Mouse (Mus musculus) forebrain, embryonic 15.5 days (tissue): Measurements from ENCODE around the gene Slc35f5. TPM values are rescaled to one million over a fixed set of nuclear protein-coding genes. Genes with fewer than 3 reads are reported as not detected.
A peak's percentile ranks its signal among the peaks of the same experiment; 100 is the strongest.
"Not testable (repeated sequence)": the region's sequence is repeated elsewhere in the genome, so short reads cannot be mapped to it uniquely, and the experiment has no call there.

Experiments
- ATAC-seq: fragments of 200-750 bp; cut with Nextera tagmentation; replicated peaks from 2 replicates; pipeline ENCODE4 v1.8.0; 2017; ENCODE audit warnings: mild to moderate bottlenecking, moderate TSS enrichment, moderate library complexity
- H3K27ac ChIP-seq: fragments of 300-500 bp; sonication (generic); replicated peaks from 2 replicates; pipeline ENCODE4 v1.5.1; 2015; ENCODE audit warnings: mild to moderate bottlenecking, inconsistent platforms
- H3K27me3 ChIP-seq: fragments of 300-500 bp; sonication (generic); 2 replicates; pipeline ENCODE4 v1.6.1; 2015; ENCODE audit warnings: inconsistent platforms
- H3K36me3 ChIP-seq: fragments of 300-500 bp; sonication (generic); 2 replicates; pipeline ENCODE4 v1.6.1; 2015; ENCODE audit warnings: mild to moderate bottlenecking, inconsistent platforms
- H3K4me1 ChIP-seq: fragments of 300-500 bp; sonication (generic); 2 replicates; pipeline ENCODE4 v1.6.1; 2015; ENCODE audit warnings: inconsistent platforms
- H3K4me2 ChIP-seq: fragments of 300-500 bp; sonication (generic); replicated peaks from 2 replicates; pipeline ENCODE4 v1.6.1; 2015; ENCODE audit warnings: mild to moderate bottlenecking, inconsistent platforms
- H3K4me3 ChIP-seq: fragments of 300-500 bp; sonication (generic); 2 replicates; pipeline ENCODE4 v1.5.1; 2015; ENCODE audit warnings: mild to moderate bottlenecking, inconsistent platforms
- H3K9ac ChIP-seq: fragments of 300-500 bp; sonication (generic); replicated peaks from 2 replicates; pipeline ENCODE4 v1.6.1; 2015; ENCODE audit warnings: mild to moderate bottlenecking, inconsistent platforms
- H3K9me3 ChIP-seq: fragments of 300-500 bp; sonication (generic); 2 replicates; pipeline ENCODE4 v1.6.1; 2016; ENCODE audit warnings: inconsistent platforms
- WGBS: fragments of 180-500 bp; shearing (Covaris S2); methylation state at CpG from one replicate; pipeline ENCODE4 v1.1.7; 2015; ENCODE audit warnings: mixed read lengths; 5-methylcytosine and 5-hydroxymethylcytosine counted together
- polyA plus RNA-seq: library from polyadenylated mRNA; unstranded; fragments of >200 nt; fragmentation: Nextera tagmentation; extraction: Ambion mirVana; gene quantifications from 2 replicates; pipeline ENCODE4 v1.2.1, GENCODE M21; 2015

Gene Slc35f5
- polyA plus RNA-seq = 30.1 and 33.6 TPM in 2 replicates

DNA sequence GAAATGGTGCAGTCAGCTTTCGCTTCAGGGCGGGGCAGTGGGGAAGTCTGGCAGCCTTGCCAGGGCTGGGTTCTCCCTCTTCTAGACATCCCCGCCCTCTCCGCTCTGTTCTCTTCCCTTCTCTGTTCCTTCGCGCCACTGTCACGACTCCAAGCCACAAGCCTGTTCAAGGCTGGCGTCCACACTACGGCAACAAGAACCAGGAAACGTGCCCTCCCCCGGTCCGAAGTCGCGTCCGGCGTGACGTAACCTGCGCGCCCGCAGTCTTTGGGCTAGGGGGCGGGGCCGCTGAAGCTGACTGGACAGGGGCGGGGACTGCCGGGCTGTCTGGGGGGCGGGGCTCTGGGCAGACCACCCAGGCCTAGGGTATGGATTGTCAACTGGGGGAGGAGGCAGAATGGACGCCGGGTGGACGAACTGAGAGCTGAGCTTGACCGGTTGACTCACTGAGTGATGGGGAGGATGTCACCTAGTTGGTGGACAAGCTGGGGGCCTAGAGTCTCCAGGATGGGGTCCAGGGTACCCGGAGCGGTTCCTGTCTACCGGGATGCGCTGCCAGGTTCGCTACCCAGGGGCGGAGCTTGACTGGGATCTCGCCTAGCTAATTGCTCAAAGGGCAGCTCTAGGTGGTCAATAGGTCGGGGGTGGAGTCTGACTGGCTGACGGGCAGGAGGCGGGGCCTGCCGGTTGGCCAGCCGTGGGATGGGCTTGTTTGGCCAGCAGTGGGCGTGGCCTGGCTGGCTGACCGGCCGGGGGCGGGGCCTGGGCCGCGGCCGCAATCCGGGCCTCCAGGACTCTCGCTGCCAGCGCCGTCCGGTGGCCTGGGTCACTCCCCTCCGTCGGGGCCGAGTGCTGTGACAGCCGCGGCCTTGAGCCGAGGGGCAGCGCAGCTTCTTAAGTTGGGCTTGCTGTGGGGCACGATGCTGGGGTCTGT lies at the start of gene Slc35f5:
Gene Slc35f5, plus strand, starts transcription at position 337 of the 934 bp plus-strand sequence.
- Histone ChIP-seq H3K4me3 (peak within 1 kb of the TSS; percentile 56), H3K9me3 (no peaks in the 10 kb centered on the region), H3K4me2 (peak within 1 kb of the TSS; percentile 67), H3K36me3 (no peaks in the 10 kb centered on the region), H3K27ac (peak within 1 kb of the TSS; percentile 89), H3K9ac (peak within 1 kb of the TSS; percentile 73), H3K4me1 (peaks cover 13% of the 10 kb centered on the region), H3K27me3 (no peaks in the 10 kb centered on the region)
- under 1% methylated on average over 54 of the region's 61 CpGs for WGBS
- ATAC-seq = peak; percentile 95

DNA sequence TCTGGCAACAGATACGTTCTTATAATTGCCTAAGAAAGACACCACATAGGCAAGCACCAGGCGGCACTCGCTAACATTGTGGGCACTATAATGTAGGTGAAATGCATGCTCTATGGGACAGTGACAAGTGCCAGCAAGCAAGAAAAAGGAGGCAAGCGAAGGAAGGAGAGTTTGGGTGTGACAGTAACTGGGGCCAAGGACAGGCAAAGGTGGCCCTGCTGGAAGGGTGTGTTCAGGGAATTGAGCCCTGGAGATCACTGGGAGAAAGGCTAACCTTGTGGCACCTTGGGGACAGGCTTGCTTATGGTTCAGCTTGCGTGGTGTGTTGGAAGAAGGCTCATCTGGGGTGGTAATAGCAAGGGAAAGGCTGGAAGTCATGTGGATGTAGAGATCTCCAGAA lies 45.7 kb upstream of the Slc35f5 start:
- no peak for ATAC-seq
- H3K9ac ChIP-seq = no peak overlapping the region

DNA sequence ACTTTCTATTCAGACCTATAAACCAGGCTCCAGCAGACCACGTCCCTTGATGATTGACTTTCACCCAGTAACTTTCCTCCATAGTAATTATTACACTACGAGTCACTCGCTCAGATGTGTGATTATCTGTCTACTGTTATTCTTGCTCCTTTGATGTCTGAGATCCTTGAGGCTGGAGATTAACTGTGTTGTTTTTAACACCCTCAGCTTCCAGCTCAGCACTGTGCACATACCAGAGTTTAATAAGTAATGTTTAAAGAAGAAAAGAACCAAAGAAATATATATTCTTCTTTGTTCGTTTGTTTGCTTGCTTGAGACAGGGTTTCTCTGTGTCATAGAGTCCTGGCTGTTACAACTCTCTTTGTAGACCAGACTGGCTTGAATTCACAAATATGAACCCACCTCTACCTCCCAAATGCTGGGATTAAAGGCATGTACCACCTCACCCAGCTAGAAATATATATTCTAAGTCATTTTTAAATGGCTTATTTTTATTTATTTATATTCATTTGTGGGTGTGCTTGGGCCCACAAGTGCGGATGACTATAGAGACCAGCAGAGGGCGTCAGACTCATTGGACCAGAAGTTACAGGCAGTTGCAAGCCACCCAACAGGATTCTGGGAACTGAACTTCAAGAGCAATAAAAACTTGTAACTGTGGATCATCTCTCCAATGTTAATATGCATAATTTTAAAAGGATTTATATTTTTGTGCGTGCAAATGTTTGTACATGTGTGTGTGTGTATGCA lies 43.3 kb upstream of the Slc35f5 start:
- no peaks in the 10 kb centered on the region for H3K36me3 ChIP-seq
- 79% methylated on average over 7 of the region's 7 CpGs for WGBS
- H3K9me3 ChIP-seq = no peaks in the 10 kb centered on the region
- H3K4me3 ChIP-seq = no peak overlapping the region
- no peak for ATAC-seq
- no peaks in the 10 kb centered on the region for H3K4me1 ChIP-seq
- no peak overlapping the region for H3K9ac ChIP-seq
- H3K4me2 ChIP-seq = no peak overlapping the region
- H3K27ac ChIP-seq = no peak overlapping the region
- H3K27me3 ChIP-seq = no peaks in the 10 kb centered on the region

More for the DNA sequence above, 45.7 kb upstream of the Slc35f5 start:
- Histone ChIP-seq H3K9me3 (no peaks in the 10 kb centered on the region), H3K27ac (no peak overlapping the region), H3K36me3 (no peaks in the 10 kb centered on the region), H3K4me2 (no peak overlapping the region), H3K4me3 (no peak overlapping the region), H3K27me3 (no peaks in the 10 kb centered on the region), H3K4me1 (no peaks in the 10 kb centered on the region)
- WGBS = 81% methylated on average over 5 of the region's 5 CpGs

DNA sequence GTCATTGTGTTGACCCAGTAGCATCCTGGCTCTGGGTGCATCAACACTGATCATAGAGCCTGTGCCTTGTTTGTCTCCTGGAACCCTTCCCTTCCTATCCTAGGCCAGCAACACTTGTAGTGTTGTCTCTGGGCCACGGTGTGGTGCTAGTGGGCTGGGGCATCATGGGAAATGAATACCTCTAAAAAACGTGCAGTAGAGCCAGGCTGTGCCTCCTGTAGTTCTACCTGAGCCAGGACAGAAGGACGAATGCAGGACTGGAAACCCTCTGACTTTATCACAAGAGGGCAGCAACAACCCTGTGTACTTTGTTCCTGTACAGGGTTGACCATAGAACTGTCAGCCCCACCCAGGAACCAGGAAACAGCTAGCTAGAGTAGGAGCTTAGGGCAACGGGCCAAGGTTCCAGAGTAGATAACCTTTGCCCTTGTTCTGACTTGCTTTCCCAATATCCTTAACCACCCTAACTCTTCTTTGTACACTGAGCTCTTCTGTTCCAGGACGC lies 41.2 kb upstream of the Slc35f5 start:
- Histone ChIP-seq H3K4me2 (no peak overlapping the region), H3K9ac (no peak overlapping the region), H3K27me3 (no peaks in the 10 kb centered on the region), H3K4me1 (no peaks in the 10 kb centered on the region), H3K4me3 (no peak overlapping the region), H3K36me3 (no peaks in the 10 kb centered on the region), H3K9me3 (no peaks in the 10 kb centered on the region), H3K27ac (no peak overlapping the region)
- no peak for ATAC-seq
- 63% methylated on average over 5 of the region's 5 CpGs for WGBS

DNA sequence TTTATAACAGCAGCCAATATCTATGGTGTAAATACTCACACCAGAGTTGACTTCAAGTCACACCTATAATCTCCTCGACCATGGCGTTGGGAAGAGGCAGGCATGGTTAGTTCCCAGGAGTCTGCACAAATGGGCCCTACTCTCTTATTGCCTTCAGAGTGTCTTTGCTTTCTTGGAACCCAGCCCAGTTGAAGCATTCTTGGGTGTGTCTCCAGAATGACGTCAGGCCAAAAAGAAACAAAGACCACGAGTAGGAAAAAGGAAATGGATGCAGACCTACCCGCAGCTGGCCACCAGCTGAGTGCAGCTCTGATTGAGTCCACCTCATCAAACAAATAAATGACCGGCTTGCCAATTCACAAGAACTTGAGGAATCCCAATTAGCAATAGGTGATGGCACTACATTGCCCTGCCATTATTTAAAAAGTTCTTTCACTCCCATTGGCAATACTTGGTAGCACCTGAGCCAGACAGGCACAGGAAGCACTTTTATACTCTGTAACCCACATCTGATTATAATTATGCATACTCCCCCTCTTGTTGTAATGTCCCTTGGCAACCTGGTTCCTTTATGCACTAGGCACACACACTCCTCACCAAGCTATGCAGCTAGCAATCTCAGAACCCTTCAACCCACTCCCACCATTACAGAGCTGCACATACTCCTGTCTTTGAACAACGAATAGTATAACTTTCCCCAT lies 34.3 kb upstream of the Slc35f5 start:
- Histone ChIP-seq H3K27ac (no peak overlapping the region), H3K27me3 (no peaks in the 10 kb centered on the region), H3K4me1 (peaks cover 3% of the 10 kb centered on the region; the same call in 1 of the 2 replicates), H3K9ac (no peak overlapping the region), H3K4me2 (no peak overlapping the region), H3K9me3 (no peaks in the 10 kb centered on the region), H3K4me3 (no peak overlapping the region), H3K36me3 (no peaks in the 10 kb centered on the region)
- 52% methylated on average over 7 of the region's 7 CpGs for WGBS
- no peak for ATAC-seq

DNA sequence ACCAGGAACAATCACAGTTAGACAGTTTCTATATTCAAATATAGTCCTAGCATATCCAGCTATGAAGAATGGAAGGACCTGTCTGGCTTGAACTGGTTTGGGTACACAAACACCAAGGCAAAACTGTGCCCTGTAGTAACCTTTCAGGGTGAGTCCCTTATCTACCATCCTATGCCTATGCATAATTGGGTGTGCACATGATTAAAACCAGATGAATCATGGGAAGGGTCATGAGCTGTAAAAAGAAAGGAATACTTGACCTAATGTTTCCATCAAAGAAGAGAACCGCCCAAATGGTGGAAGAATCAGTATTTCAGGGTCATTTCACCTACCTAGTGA lies 33.8 kb upstream of the Slc35f5 start:
- Histone ChIP-seq H3K4me1 (peaks cover 3% of the 10 kb centered on the region; the same call in 1 of the 2 replicates), H3K4me3 (no peak overlapping the region), H3K36me3 (no peaks in the 10 kb centered on the region), H3K27me3 (no peaks in the 10 kb centered on the region), H3K4me2 (no peak overlapping the region), H3K27ac (no peak overlapping the region), H3K9me3 (no peaks in the 10 kb centered on the region), H3K9ac (no peak overlapping the region)
- no peak for ATAC-seq
- 85% methylated on average over 1 of the region's 1 CpGs for WGBS

DNA sequence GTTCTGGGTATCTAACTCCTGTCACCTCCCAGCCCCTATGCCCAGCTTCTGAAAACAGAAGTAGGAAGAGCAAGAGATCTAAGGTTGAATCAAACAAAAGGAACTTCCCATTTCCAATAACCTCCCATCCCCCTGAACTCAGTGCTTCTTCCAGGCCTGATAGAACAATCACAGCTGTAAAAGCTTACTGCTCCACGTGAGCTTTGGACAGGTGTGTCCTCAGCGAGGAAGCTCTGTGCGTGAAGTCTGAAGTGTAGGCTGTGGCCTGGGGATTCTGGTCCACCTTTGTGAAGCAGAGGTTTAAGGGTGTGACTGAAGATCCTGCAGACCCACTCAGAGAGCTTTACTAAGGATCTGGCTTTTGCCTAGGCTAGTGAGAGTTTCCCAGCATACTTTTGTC lies 33.0 kb upstream of the Slc35f5 start:
- H3K4me1 ChIP-seq = peaks cover 3% of the 10 kb centered on the region; the same call in 1 of the 2 replicates
- H3K4me2 ChIP-seq = no peak overlapping the region
- no peaks in the 10 kb centered on the region for H3K36me3 ChIP-seq
- ATAC-seq = no peak
- H3K9me3 ChIP-seq = no peaks in the 10 kb centered on the region
- no peak overlapping the region for H3K27ac ChIP-seq
- no peak overlapping the region for H3K4me3 ChIP-seq
- no peaks in the 10 kb centered on the region for H3K27me3 ChIP-seq
- H3K9ac ChIP-seq = no peak overlapping the region
- WGBS = 81% methylated on average over 3 of the region's 3 CpGs

DNA sequence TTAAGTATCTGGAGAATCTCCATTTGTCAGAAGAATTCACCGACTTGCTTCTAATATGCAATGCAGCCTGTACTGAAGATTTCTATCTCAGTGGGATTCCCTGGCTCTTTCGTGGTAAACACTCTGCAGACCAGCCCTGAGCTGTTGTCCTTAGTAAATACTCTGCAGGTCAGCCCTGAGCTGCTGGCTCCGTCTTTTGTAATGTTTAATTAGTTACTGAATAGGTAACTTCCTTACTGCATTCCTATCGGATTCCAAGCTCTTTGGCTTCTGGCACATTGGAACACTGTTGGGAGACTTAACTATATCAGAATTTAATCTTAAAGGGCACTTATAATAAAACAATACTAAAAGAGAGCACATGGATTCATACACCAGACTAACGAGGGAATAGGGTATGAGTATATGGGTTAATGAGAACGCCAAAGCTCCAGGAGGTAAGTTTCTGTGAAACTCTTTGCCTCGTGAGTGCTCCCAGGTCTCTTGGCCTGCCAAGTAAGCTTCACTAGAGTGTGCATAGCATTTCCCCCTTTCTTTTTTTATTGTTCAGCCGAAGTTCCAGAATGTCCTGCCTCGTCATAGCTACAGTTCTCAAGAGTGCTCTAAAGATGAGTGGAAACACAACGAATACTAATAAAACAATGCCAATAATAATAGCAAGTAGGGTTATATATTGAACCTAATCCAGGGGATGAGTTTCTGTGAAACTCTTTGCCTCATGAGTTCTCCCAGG lies 27.0 kb upstream of the Slc35f5 start:
- not testable (repeated sequence) for H3K4me2 ChIP-seq, H3K4me1 ChIP-seq, H3K36me3 ChIP-seq, H3K27ac ChIP-seq, H3K4me3 ChIP-seq, H3K9ac ChIP-seq, H3K9me3 ChIP-seq, H3K27me3 ChIP-seq, ATAC-seq
- WGBS = 35% methylated on average over 10 of the region's 10 CpGs

DNA sequence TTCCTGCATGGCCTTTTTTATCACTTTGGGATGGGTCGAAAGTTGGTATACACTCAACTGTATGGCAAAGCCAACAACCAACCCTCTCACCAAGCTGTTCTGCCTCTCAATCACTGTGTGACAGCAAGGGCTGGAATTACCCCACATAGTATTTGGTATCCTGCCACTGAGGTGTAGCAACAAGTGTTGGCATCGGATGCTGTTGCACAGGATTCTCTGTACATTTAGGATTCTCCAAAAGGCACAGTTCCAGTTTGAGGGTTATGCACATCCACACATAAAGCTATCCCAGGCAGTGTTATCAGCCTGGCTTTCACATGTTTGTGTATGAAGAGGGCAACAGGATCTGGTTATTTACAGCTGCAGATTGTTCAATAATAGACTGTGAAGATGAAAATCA lies 23.3 kb upstream of the Slc35f5 start:
- H3K9ac ChIP-seq = no peak overlapping the region
- no peaks in the 10 kb centered on the region for H3K27me3 ChIP-seq
- H3K36me3 ChIP-seq = no peaks in the 10 kb centered on the region
- WGBS = 90% methylated on average over 2 of the region's 2 CpGs
- ATAC-seq = no peak
- H3K9me3 ChIP-seq = no peaks in the 10 kb centered on the region
- H3K4me2 ChIP-seq = no peak overlapping the region
- no peak overlapping the region for H3K4me3 ChIP-seq
- H3K27ac ChIP-seq = no peak overlapping the region
- H3K4me1 ChIP-seq = peaks cover 2% of the 10 kb centered on the region; the same call in 1 of the 2 replicates

DNA sequence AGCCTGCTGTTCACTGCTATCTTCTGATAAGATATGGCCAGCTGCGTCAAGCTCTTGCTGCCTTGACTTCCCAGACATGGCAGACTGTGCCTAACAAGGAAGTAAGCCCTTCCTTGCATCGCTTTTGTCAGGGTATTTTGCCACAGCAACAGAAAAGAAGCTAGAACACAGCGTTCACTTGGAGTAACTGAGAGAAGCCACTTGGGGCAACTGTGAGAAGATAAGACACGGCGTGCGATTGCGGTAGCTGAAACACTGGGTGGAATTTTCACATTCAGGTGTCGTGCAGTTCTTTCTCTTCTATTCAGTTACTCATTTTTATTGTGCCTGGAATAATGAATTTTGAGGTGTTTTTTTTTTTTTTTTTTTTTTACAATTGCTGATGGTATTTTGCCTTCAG lies 22.6 kb upstream of the Slc35f5 start:
- 89% methylated on average over 8 of the region's 8 CpGs for WGBS
- no peaks in the 10 kb centered on the region for H3K9me3 ChIP-seq

DNA sequence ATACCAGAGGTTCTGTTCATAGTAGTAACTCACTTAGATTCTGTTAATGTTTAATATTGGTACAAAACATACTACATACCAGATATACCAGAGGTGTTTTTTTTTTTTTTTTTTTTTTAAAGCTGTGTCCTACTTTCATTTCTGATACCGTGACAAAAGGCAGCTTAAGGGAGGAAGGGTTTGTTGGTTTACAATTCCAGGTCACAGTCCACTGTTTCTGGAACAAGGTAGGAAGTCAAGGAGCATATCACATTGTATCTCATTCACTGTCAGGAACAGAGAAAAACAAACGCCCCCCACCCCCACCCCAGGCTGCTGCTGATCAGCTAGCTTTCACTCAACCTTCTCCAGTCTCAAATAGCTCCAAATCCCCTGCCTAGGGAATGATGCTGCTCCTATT lies 21.1 kb upstream of the Slc35f5 start:
- no peak for ATAC-seq
- Histone ChIP-seq H3K27ac (no peak overlapping the region), H3K9me3 (no peaks in the 10 kb centered on the region), H3K4me3 (no peak overlapping the region), H3K27me3 (no peaks in the 10 kb centered on the region), H3K36me3 (no peaks in the 10 kb centered on the region), H3K9ac (no peak overlapping the region), H3K4me1 (peaks cover 11% of the 10 kb centered on the region), H3K4me2 (no peak overlapping the region)
- 70% methylated on average over 2 of the region's 2 CpGs for WGBS

More for the DNA sequence above, 22.6 kb upstream of the Slc35f5 start:
- H3K9ac ChIP-seq = no peak overlapping the region
- H3K27me3 ChIP-seq = no peaks in the 10 kb centered on the region
- H3K4me2 ChIP-seq = no peak overlapping the region
- H3K27ac ChIP-seq = no peak overlapping the region
- H3K36me3 ChIP-seq = no peaks in the 10 kb centered on the region
- no peak for ATAC-seq
- peaks cover 9% of the 10 kb centered on the region for H3K4me1 ChIP-seq
- H3K4me3 ChIP-seq = no peak overlapping the region
